Mouse (Mus musculus): ENCODE results near the gene Rnf212. TPM values are rescaled to one million over a fixed set of nuclear protein-coding genes. Genes with fewer than 3 reads are reported as not detected.

Gene Rnf212
- polyA plus RNA-seq, 1 experiment from 2014 or later = not detected

DNA sequence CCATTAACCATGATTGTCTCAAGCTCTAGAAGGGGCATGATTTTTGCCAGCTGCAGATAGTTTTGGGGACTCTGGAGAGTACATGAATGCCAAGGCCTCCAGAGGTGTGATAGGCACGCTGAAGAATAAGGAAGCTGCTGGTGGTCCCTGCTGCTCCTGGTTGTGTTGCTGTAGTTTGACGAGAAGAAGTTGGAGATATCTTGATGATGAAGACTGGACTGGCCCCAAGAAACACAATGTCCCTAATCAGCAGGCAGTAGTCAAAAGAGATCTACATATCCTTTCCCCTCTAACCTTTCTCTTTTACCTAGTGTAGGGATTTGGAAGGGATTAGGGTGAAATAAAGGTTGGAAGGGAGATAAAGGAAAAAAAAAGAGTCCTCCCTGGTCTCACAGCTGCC, 32.2 kb downstream of the Rnf212 start:
- Histone ChIP-seq H3K27me3 (no peaks in the 10 kb centered on the region), H3K9me3 (no peaks in the 10 kb centered on the region), H3K4me2 (no peak overlapping the region), H3K4me1 (no peaks in the 10 kb centered on the region), H3K36me3 (no peaks in the 10 kb centered on the region), H3K9ac (no peak overlapping the region), H3K4me3 (no peak overlapping the region), H3K27ac (no peak overlapping the region)
- WGBS = 63% methylated on average over 2 of the region's 2 CpGs
- no peak for ATAC-seq (ENCODE audit: borderline replicate concordance, extremely low read depth, low FRiP score, low TSS enrichment)

- no peak overlapping the region for H3K9ac ChIP-seq
- no peak overlapping the region for H3K27ac ChIP-seq
- no peaks in the 10 kb centered on the region for H3K9me3 ChIP-seq
- H3K4me3 ChIP-seq = no peak overlapping the region
- no peaks in the 10 kb centered on the region for H3K4me1 ChIP-seq
- H3K36me3 ChIP-seq = no peaks in the 10 kb centered on the region
- H3K4me2 ChIP-seq = no peak overlapping the region
- 79% methylated on average over 2 of the region's 2 CpGs for WGBS
- H3K27me3 ChIP-seq = no peaks in the 10 kb centered on the region
- no peak for ATAC-seq (ENCODE audit: borderline replicate concordance, extremely low read depth, low FRiP score, low TSS enrichment)
These were observed 32.9 kb downstream of the Rnf212 start for GRCm38 (mm10) chr5:108741844-108742243.

- Histone ChIP-seq H3K9ac (no peak overlapping the region), H3K27me3 (0 out of 2 replicates have a peak, but pooled peaks cover 4% of the 10 kb centered on the region)
- 83% methylated on average over 1 of the region's 1 CpGs for WGBS
These were observed 47.4 kb downstream of the Rnf212 start for GRCm38 (mm10) chr5:108727425-108727824.

DNA sequence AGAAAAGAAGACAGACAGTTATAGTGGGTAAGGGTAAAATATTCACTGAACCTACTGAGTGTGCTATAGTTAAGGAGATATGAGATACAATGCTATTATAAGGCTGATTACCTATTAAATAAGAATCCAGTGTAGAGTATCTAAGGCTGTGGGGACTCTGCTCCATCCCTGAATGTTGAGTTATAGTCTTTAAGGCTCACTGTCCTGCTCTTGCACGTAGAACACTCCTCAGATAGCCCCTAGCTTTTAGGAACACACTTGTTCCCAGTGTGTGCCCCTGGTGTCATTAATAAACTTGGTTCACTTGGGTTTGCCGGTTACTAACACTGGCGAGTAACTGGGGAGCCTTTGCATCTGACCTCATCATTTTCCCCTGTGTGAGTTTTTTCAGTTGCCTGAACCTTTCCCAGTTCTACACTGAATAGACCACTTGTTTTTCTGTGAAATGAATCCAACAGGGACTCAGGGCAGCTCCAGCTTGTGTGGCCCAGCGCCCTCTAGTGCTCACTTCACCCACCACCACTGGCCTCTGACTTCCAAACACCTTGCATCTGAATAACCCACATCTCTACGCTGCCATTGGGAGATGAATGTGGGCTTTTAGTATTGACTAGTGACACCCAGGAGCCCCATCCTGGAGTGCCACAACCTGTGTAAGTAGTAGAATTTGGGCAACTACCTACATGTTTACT, 48.1 kb downstream of the Rnf212 start:
- Histone ChIP-seq H3K36me3 (no peaks in the 10 kb centered on the region), H3K9ac (no peak overlapping the region), H3K4me3 (no peak overlapping the region), H3K9me3 (no peaks in the 10 kb centered on the region), H3K4me2 (no peak overlapping the region), H3K4me1 (no peaks in the 10 kb centered on the region), H3K27ac (no peak overlapping the region), H3K27me3 (0 out of 2 replicates have a peak, but pooled peaks cover 2% of the 10 kb centered on the region)
- 0 out of 2 replicates have a peak, but pooled peaks have one; percentile 46 for ATAC-seq (ENCODE audit: borderline replicate concordance, extremely low read depth, low FRiP score, low TSS enrichment)
- WGBS = 20% methylated on average over 5 of the region's 5 CpGs

More at GRCm38 (mm10) chr5:108727425-108727824, 47.4 kb downstream of the Rnf212 start:
- no peak overlapping the region for H3K27ac ChIP-seq
- H3K36me3 ChIP-seq = no peaks in the 10 kb centered on the region
- ATAC-seq (ENCODE audit: borderline replicate concordance, extremely low read depth, low FRiP score, low TSS enrichment) = no peak
- H3K4me1 ChIP-seq = no peaks in the 10 kb centered on the region
- H3K4me3 ChIP-seq = no peak overlapping the region
- no peak overlapping the region for H3K4me2 ChIP-seq
- H3K9me3 ChIP-seq = no peaks in the 10 kb centered on the region

DNA sequence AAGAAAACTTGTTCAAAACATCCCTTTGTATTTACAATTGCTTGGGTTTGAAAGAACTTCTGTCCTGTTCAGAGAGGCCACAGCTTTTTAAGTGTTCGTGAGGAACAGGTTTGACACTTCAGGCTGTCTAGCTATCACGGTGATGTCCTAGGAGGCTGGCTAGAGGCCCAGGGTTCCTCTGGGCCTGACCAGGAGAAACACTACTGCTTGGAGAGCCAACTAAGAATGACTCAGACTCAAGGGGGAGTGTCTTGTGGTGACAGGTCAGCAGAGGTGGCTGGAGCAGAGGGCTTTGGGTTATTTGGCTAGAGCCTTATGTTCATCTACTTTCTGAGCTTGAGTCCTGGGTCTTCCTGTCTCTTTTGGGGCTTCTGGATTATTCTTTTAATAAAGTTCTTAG, 50.8 kb downstream of the Rnf212 start:
- ATAC-seq (ENCODE audit: borderline replicate concordance, extremely low read depth, low FRiP score, low TSS enrichment) = no peak
- Histone ChIP-seq H3K27me3 (no peaks in the 10 kb centered on the region), H3K4me2 (no peak overlapping the region), H3K27ac (no peak overlapping the region), H3K9ac (no peak overlapping the region), H3K9me3 (no peaks in the 10 kb centered on the region), H3K4me1 (no peaks in the 10 kb centered on the region), H3K36me3 (no peaks in the 10 kb centered on the region), H3K4me3 (no peak overlapping the region)
- WGBS = 31% methylated on average over 2 of the region's 2 CpGs

- Histone ChIP-seq H3K9me3 (no peaks in the 10 kb centered on the region), H3K4me3 (no peak overlapping the region), H3K4me1 (no peaks in the 10 kb centered on the region), H3K9ac (no peak overlapping the region), H3K27ac (no peak overlapping the region; the same call in 1 of the 2 replicates), H3K27me3 (no peaks in the 10 kb centered on the region), H3K4me2 (no peak overlapping the region), H3K36me3 (no peaks in the 10 kb centered on the region)
- no peak for ATAC-seq (ENCODE audit: borderline replicate concordance, extremely low read depth, low FRiP score, low TSS enrichment)
- WGBS = 49% methylated on average over 7 of the region's 7 CpGs
These were observed 55.0 kb downstream of the Rnf212 start for GRCm38 (mm10) chr5:108719761-108720160.

- Histone ChIP-seq H3K9ac (no peak overlapping the region), H3K27me3 (no peaks in the 10 kb centered on the region), H3K36me3 (no peaks in the 10 kb centered on the region), H3K27ac (no peak overlapping the region), H3K4me1 (peaks cover 7% of the 10 kb centered on the region), H3K9me3 (no peaks in the 10 kb centered on the region), H3K4me2 (no peak overlapping the region), H3K4me3 (no peak overlapping the region)
- 44% methylated on average over 4 of the region's 4 CpGs for WGBS
- ATAC-seq (ENCODE audit: borderline replicate concordance, extremely low read depth, low FRiP score, low TSS enrichment) = no peak
These were observed 56.7 kb downstream of the Rnf212 start for GRCm38 (mm10) chr5:108718051-108718450.

GRCm38 (mm10) chr5:108715974-108716373, 58.8 kb downstream of the Rnf212 start:
- no peak for ATAC-seq (ENCODE audit: borderline replicate concordance, extremely low read depth, low FRiP score, low TSS enrichment)
- peaks cover 7% of the 10 kb centered on the region for H3K4me1 ChIP-seq
- no peak overlapping the region for H3K9ac ChIP-seq
- H3K9me3 ChIP-seq = no peaks in the 10 kb centered on the region
- no peak overlapping the region for H3K4me3 ChIP-seq
- no peak overlapping the region for H3K27ac ChIP-seq
- H3K4me2 ChIP-seq = no peak overlapping the region
- H3K36me3 ChIP-seq = no peaks in the 10 kb centered on the region
- no peaks in the 10 kb centered on the region for H3K27me3 ChIP-seq
- WGBS = 68% methylated on average over 1 of the region's 1 CpGs

DNA sequence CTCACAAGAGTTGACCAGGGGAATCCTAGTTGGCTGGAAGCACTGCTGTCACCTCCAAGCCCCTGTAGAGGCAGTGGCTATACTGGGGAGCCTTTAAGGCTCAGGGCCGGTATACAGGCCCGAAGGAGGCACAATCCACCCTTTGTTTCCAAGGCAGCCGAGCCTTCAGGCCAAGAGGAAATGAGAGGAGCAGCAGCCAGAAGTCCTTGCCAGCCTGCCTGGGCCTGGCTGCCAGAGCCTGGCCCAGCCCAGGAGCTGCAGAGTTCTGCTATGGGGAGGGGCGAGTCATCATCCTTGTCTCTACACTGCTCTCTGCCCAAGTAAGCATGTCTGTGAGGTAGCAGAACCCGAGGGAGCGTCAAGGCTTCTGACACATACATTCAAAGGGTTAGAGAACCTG, 60.6 kb downstream of the Rnf212 start:
- peak; percentile 43 for ATAC-seq (ENCODE audit: borderline replicate concordance, extremely low read depth, low FRiP score, low TSS enrichment)
- Histone ChIP-seq H3K4me1 (peaks cover 7% of the 10 kb centered on the region), H3K27ac (peak overlapping the region; percentile 48), H3K36me3 (no peaks in the 10 kb centered on the region), H3K4me3 (no peak overlapping the region), H3K9me3 (no peaks in the 10 kb centered on the region), H3K9ac (no peak overlapping the region), H3K4me2 (no peak overlapping the region), H3K27me3 (no peaks in the 10 kb centered on the region)
- WGBS = 41% methylated on average over 6 of the region's 6 CpGs

DNA sequence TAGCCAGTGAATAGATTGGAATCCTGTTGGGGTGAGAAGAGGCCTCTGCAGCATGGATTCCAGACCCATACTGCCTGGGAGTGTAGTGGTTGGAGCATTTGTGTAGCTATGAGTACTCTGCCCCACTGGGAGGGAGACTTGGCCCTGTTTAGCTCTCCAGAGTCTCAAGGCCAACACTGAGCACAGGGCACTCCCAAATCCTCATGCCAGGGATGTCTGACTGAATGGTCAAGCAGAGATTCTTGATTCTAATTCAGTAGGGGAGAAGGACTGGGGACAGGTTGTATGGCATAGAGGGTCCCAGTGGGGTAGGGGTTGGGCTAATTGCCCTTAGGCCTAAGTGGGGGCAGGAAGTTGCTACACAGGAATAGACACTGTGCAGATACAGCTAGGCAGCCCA, 61.1 kb downstream of the Rnf212 start:
- ATAC-seq (ENCODE audit: borderline replicate concordance, extremely low read depth, low FRiP score, low TSS enrichment) = no peak
- no peak overlapping the region for H3K4me2 ChIP-seq
- peak overlapping the region; percentile 48 for H3K27ac ChIP-seq
- H3K9me3 ChIP-seq = no peaks in the 10 kb centered on the region
- peaks cover 7% of the 10 kb centered on the region for H3K4me1 ChIP-seq
- no peak overlapping the region for H3K4me3 ChIP-seq
- no peak overlapping the region for H3K9ac ChIP-seq
- no peaks in the 10 kb centered on the region for H3K36me3 ChIP-seq
- H3K27me3 ChIP-seq = no peaks in the 10 kb centered on the region

- peaks cover 7% of the 10 kb centered on the region for H3K4me1 ChIP-seq
- no peak overlapping the region for H3K4me3 ChIP-seq
- ATAC-seq (ENCODE audit: borderline replicate concordance, extremely low read depth, low FRiP score, low TSS enrichment) = no peak
- H3K4me2 ChIP-seq = no peak overlapping the region
- no peak overlapping the region for H3K27ac ChIP-seq
- H3K9me3 ChIP-seq = no peaks in the 10 kb centered on the region
- H3K36me3 ChIP-seq = no peaks in the 10 kb centered on the region
- H3K9ac ChIP-seq = no peak overlapping the region
- 75% methylated on average over 2 of the region's 2 CpGs for WGBS
- no peaks in the 10 kb centered on the region for H3K27me3 ChIP-seq
These were observed 61.7 kb downstream of the Rnf212 start for GRCm38 (mm10) chr5:108713096-108713495.

- Histone ChIP-seq H3K4me2 (no peak overlapping the region), H3K27me3 (no peaks in the 10 kb centered on the region), H3K9me3 (no peaks in the 10 kb centered on the region), H3K4me3 (no peak overlapping the region), H3K9ac (no peak overlapping the region), H3K36me3 (peaks cover 9% of the 10 kb centered on the region; the same call in 1 of the 2 replicates), H3K27ac (no peak overlapping the region), H3K4me1 (peaks cover 7% of the 10 kb centered on the region)
- ATAC-seq (ENCODE audit: borderline replicate concordance, extremely low read depth, low FRiP score, low TSS enrichment) = no peak
- 69% methylated on average over 6 of the region's 6 CpGs for WGBS
These were observed 62.8 kb downstream of the Rnf212 start for GRCm38 (mm10) chr5:108711968-108712367.

Data from lung, embryonic 15.5 days (tissue).